ENCODE assay signal across 9 mouse cellular contexts in genomic region chr5:37752027-37752967, GRCm38 (mm10). TPM values are rescaled to one million over a fixed set of nuclear protein-coding genes. Genes with fewer than 3 reads are reported as not detected.
DNase-seq lines count a peak whose midpoint lies in the region; ATAC-seq lines count a peak whose summit lies in the region.
"Had no signal": no experiment of that assay in that cellular context is flagged by ENCODE, and none has a peak within 500 bp of the region (broad histone marks: within the 10 kb centered on the region; RNA-seq: fewer than 3 reads in every experiment).

No protein-coding gene starts in this region.

- ATAC-seq in hindbrain, embryonic 15.5 days (ENCODE audit: low FRiP score, low read depth), result peak; percentile 92
- ATAC-seq in megakaryocyte-erythroid progenitor cell, adult 5-6 weeks (replicated peaks; ENCODE audit: low FRiP score, low TSS enrichment, poor library complexity, severe bottlenecking), result 0 out of 2 replicates have a peak, but pooled peaks have one; percentile 47

- no peaks in the 10 kb centered on the region for H3K9me3 ChIP-seq in hindbrain, embryonic 15.5 days
- H3K9me3 ChIP-seq: limb, embryonic 15.5 days had no signal

- no peak overlapping the region for H3K4me2 ChIP-seq in hindbrain, embryonic 15.5 days
- H3K4me2 ChIP-seq: limb, embryonic 15.5 days had no signal

- 65% methylated on average over 8 of the region's 8 CpGs for WGBS in hindbrain, embryonic 15.5 days

- DNase-seq in WW6 (ENCODE audit: low read depth, low spot score), result peak; percentile 34
- peak; percentile 41 for DNase-seq in cerebellum, adult 9-11 months
- DNase-seq in frontal cortex, adult 2 months (ENCODE audit: extremely low spot score in 1 of 2, low spot score in 1 of 2), result peak; percentile 38 to 88
- peak; percentile 67 to 84 for DNase-seq in layer of hippocampus, postnatal 14 days (ENCODE audit: low spot score in 2 of 2)
- peak; percentile 43 for DNase-seq in skeletal muscle tissue, adult 2 months (ENCODE audit: low read depth, low spot score)
- DNase-seq in T-cell, adult 2 months (ENCODE audit: low spot score), result no peak

- H3K27me3 ChIP-seq in hindbrain, embryonic 15.5 days, result peaks cover 4% of the 10 kb centered on the region; the same call in 1 of the 2 replicates

- H3K4me3 ChIP-seq in hindbrain, embryonic 15.5 days, result no peak overlapping the region
- H3K4me3 ChIP-seq: limb, embryonic 15.5 days had no signal

- H3K36me3 ChIP-seq in hindbrain, embryonic 15.5 days, result no peaks in the 10 kb centered on the region
- H3K36me3 ChIP-seq: limb, embryonic 15.5 days had no signal

- no peak overlapping the region for H3K9ac ChIP-seq in hindbrain, embryonic 15.5 days
- H3K9ac ChIP-seq: limb, embryonic 15.5 days had no signal

- no peak overlapping the region for H3K27ac ChIP-seq in hindbrain, embryonic 15.5 days (replicated peaks)
- H3K27ac ChIP-seq: limb, embryonic 15.5 days had no signal

- no peaks in the 10 kb centered on the region for H3K4me1 ChIP-seq in hindbrain, embryonic 15.5 days (replicated peaks)

RNA-seq across cellular contexts. Expression of gene Cytl1, which starts 17.0 kb away (rescaled TPM):
- 0.78 and 1.3 TPM in 2 replicates for polyA plus RNA-seq in frontal cortex, adult 2 months (2012; rRNA removed)
- polyA plus RNA-seq in hindbrain, embryonic 15.5 days (2015; fragmentation: Nextera tagmentation; extraction: Ambion mirVana), result 0.60 and 1.4 TPM in 2 replicates
- total RNA-seq in layer of hippocampus, postnatal 14 days (2021), result under 1 TPM in 1 of 2 experiments, not detected in 1; 0.92 TPM
- total RNA-seq in megakaryocyte-erythroid progenitor cell, adult 5-6 weeks (2014; fragmentation: Nextera tagmentation), result not detected in 2 replicates
- total RNA-seq in megakaryocyte-erythroid progenitor cell, adult 5-6 weeks (2017), result not detected in 2 replicates

RNA-seq across cellular contexts. Expression of gene Stk32b, which starts 35.3 kb away (rescaled TPM):
- 1.8 TPM in 2 replicates for polyA plus RNA-seq in frontal cortex, adult 2 months (2012; rRNA removed)
- polyA plus RNA-seq in hindbrain, embryonic 15.5 days (2015; fragmentation: Nextera tagmentation; extraction: Ambion mirVana), result 32.3 and 38.8 TPM in 2 replicates
- total RNA-seq in layer of hippocampus, postnatal 14 days (2021), result 1 to 10 TPM; 7.5 to 8.1 TPM
- total RNA-seq in megakaryocyte-erythroid progenitor cell, adult 5-6 weeks (2014; fragmentation: Nextera tagmentation), result not detected in 2 replicates
- total RNA-seq in megakaryocyte-erythroid progenitor cell, adult 5-6 weeks (2017), result not detected in 2 replicates

Comparison
In these comparisons a context has a peak if more than half of its experiments do, and no peak if none do; other contexts are left out.
1. RNA of gene Stk32b, which starts 35.3 kb away (total RNA-seq): 7.5 to 8.1 TPM in layer of hippocampus, postnatal 14 days; not detected in megakaryocyte-erythroid progenitor cell, adult 5-6 weeks; every median in the first group is over 4 times any median in the second.